Mouse (Mus musculus) lung, postnatal 36 days (tissue): ENCODE results near the gene Cst3.

Experiments
- DNase-seq: peaks from one replicate; pipeline ENCODE4 v3.0.0; 2022; ENCODE audit warnings: mixed read lengths

The Cst3 gene

GRCm38 (mm10) chr2:148875335-148875811, at the start of gene Cst3:
Gene Cst3 (minus strand): TSS chr2:148875692.
- peak; percentile 97 for DNase-seq

- peak; percentile 81 for DNase-seq
Measured at GRCm38 (mm10) chr2:148902286-148902685, 26.8 kb upstream of the Cst3 start.

GRCm38 (mm10) chr2:148900305-148900704, 24.8 kb upstream of the Cst3 start:
- DNase-seq: peak; percentile 0

GRCm38 (mm10) chr2:148896219-148896618, 20.7 kb upstream of the Cst3 start:
- no peak for DNase-seq

- DNase-seq: no peak
Measured at GRCm38 (mm10) chr2:148893107-148893506, 17.6 kb upstream of the Cst3 start.

GRCm38 (mm10) chr2:148890021-148890851, 14.7 kb upstream of the Cst3 start:
- DNase-seq: no peak

GRCm38 (mm10) chr2:148889331-148890010, 14.0 kb upstream of the Cst3 start:
- no peak for DNase-seq

- no peak for DNase-seq
Measured at GRCm38 (mm10) chr2:148888872-148889271, 13.4 kb upstream of the Cst3 start.

- DNase-seq: no peak
Measured at GRCm38 (mm10) chr2:148884738-148885137, 9.2 kb upstream of the Cst3 start.

- DNase-seq: peak; percentile 65
Measured at GRCm38 (mm10) chr2:148879199-148879598, 3.7 kb upstream of the Cst3 start.

GRCm38 (mm10) chr2:148878641-148879130, 3.2 kb upstream of the Cst3 start:
- DNase-seq: no peak

- DNase-seq: peak; percentile 71
Measured at GRCm38 (mm10) chr2:148877016-148877770, 1.7 kb upstream of the Cst3 start.

- peak; percentile 72 for DNase-seq
Measured at GRCm38 (mm10) chr2:148874617-148875334, 716 bp downstream of the Cst3 start.

- DNase-seq: no peak
Measured at GRCm38 (mm10) chr2:148874224-148874616, 1.3 kb downstream of the Cst3 start.

- DNase-seq: peak; percentile 64
Measured at GRCm38 (mm10) chr2:148872860-148873259, 2.6 kb downstream of the Cst3 start.

GRCm38 (mm10) chr2:148870526-148870925, 5.0 kb downstream of the Cst3 start:
- DNase-seq: no peak

GRCm38 (mm10) chr2:148868959-148869358, 6.5 kb downstream of the Cst3 start:
- no peak for DNase-seq

GRCm38 (mm10) chr2:148864966-148865365, 10.5 kb downstream of the Cst3 start, which contains the start of gene 9230104L09Rik:
Gene 9230104L09Rik (minus strand): TSS chr2:148865038.
- no peak for DNase-seq

GRCm38 (mm10) chr2:148861693-148862092, 13.8 kb downstream of the Cst3 start:
- DNase-seq: no peak

- DNase-seq: no peak
Measured at GRCm38 (mm10) chr2:148860993-148861392, 14.5 kb downstream of the Cst3 start.

GRCm38 (mm10) chr2:148857506-148857905, 18.0 kb downstream of the Cst3 start:
- DNase-seq: no peak
